ENCODE assay signal across 8 mouse cellular contexts in the genomic region with DNA sequence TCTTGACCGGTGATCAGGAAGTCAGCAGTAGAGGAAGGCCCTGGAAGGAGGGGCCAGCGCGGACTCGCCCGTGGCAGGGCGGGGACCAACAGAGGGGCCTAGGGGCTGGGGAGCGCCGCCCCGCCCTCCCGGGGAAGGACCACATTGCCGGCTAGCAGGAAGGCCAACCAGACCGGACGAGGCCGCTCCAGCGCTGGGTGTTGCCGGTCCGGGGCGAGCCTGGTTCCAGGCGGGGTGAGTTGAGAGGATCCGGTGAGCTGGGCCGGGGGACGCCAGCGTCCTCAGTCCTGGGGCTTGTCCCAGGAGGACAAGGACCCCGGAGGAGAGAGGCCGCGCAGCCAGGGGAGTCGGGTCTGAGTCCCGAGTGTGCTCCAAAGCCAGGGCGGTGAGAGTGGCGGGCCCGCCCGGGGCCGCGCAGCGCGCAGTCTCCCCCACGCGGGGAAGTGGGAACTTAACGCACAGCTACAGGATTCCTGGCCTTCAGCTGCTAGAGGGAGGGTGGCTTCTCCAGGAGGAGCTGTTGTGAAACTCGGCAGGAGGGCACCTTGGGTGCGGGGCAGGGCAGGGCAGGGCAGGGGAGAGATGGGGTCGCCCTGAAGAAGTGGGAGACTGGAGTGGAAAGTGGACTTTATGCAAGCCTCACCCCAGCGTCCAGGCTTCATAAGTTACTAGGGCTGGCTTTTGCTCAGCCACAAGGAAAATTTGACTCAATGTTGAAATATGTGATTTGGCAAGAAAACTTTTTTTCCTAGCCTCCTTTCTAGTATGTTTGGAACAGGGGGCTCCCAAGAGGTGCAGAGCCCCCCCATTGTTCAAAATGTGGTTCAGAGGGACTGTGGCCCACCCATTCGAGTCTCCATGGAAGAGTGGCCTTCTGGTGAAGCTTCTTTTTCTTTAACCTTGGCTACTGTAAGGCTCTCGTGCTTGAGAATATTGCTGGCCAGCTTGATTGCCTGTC. TPM values are rescaled to one million over a fixed set of nuclear protein-coding genes. Genes with fewer than 3 reads are reported as not detected.
DNase-seq lines count a peak whose midpoint lies in the region; ATAC-seq and TF ChIP-seq lines count a peak whose summit lies in the region.

No protein-coding gene starts in this region.

- no peaks in the 10 kb centered on the region for H3K27me3 ChIP-seq in ES-Bruce4 (ENCODE audit: control insufficient read depth, insufficient read depth, low read length, poor library complexity, severe bottlenecking)
- H3K27me3 ChIP-seq in forebrain, embryonic 11.5 days (ENCODE audit: control insufficient read depth, insufficient read depth, low read length), result no peaks in the 10 kb centered on the region
- no peaks in the 10 kb centered on the region for H3K27me3 ChIP-seq in heart, embryonic 16.5 days (ENCODE audit: control insufficient read depth, insufficient read depth, low read length)
- H3K27me3 ChIP-seq in neural tube, embryonic 14.5 days (ENCODE audit: control insufficient read depth, insufficient read depth, low read length), result no peaks in the 10 kb centered on the region
- no peaks in the 10 kb centered on the region for H3K27me3 ChIP-seq in testis, adult 2 months (ENCODE audit: control insufficient read depth, insufficient read depth, low read length)

- H3K27ac ChIP-seq in ES-Bruce4 (ENCODE audit: insufficient read depth, low read length), result no peak overlapping the region
- H3K27ac ChIP-seq in forebrain, embryonic 11.5 days (ENCODE audit: low read depth, low read length), result peak overlapping the region; percentile 62; the same call in 1 of the 2 replicates
- peak overlapping the region; percentile 91 for H3K27ac ChIP-seq in heart, embryonic 16.5 days (ENCODE audit: low read length)
- H3K27ac ChIP-seq in neural tube, embryonic 14.5 days (ENCODE audit: low read depth, low read length), result peak overlapping the region; percentile 69
- peak overlapping the region; percentile 81 for H3K27ac ChIP-seq in testis, adult 2 months (ENCODE audit: control insufficient read depth, insufficient read depth, low read depth, low read length)

- peak overlapping the region; percentile 83 for H3K4me2 ChIP-seq in forebrain, embryonic 11.5 days (ENCODE audit: low read depth, low read length, severe bottlenecking)
- H3K4me2 ChIP-seq in heart, embryonic 16.5 days (ENCODE audit: low read depth, low read length), result peak overlapping the region; percentile 84
- peak overlapping the region; percentile 81 for H3K4me2 ChIP-seq in neural tube, embryonic 14.5 days (ENCODE audit: low read depth, low read length)

- no peak for TF ChIP-seq EP300 in ES-Bruce4 (IDR thresholded peaks at IDR 0.05; ENCODE audit: insufficient read depth, low read depth, low read length)

- peak; percentile 75 for DNase-seq in c-Kit-positive CD71-positive TER-119-positive erythroid progenitor cells, embryonic 14.5 days (ENCODE audit: low spot score)
- DNase-seq in forebrain, embryonic 11.5 days (ENCODE audit: low spot score), result peak; percentile 90
- DNase-seq in kidney, postnatal 14 days, result peak; percentile 95
- DNase-seq in lung, adult 2 months, result peak; percentile 95

- no peaks in the 10 kb centered on the region for H3K36me3 ChIP-seq in ES-Bruce4 (ENCODE audit: control insufficient read depth, insufficient read depth, low read length, poor library complexity, severe bottlenecking)
- H3K36me3 ChIP-seq in forebrain, embryonic 11.5 days (ENCODE audit: control insufficient read depth, insufficient read depth, low read length), result no peaks in the 10 kb centered on the region
- peaks cover 12% of the 10 kb centered on the region; the same call in 1 of the 2 replicates for H3K36me3 ChIP-seq in heart, embryonic 16.5 days (ENCODE audit: control insufficient read depth, insufficient read depth)
- no peaks in the 10 kb centered on the region for H3K36me3 ChIP-seq in neural tube, embryonic 14.5 days (ENCODE audit: control insufficient read depth, insufficient read depth, low read length)
- no peaks in the 10 kb centered on the region for H3K36me3 ChIP-seq in testis, adult 2 months (ENCODE audit: control insufficient read depth, insufficient read depth, low read length)

- no peaks in the 10 kb centered on the region for H3K9me3 ChIP-seq in ES-Bruce4 (replicated peaks; ENCODE audit: control insufficient read depth, insufficient read depth, low read length, poor library complexity, severe bottlenecking)
- no peaks in the 10 kb centered on the region for H3K9me3 ChIP-seq in forebrain, embryonic 11.5 days (ENCODE audit: control insufficient read depth, low read length)
- H3K9me3 ChIP-seq in heart, embryonic 16.5 days (replicated peaks; ENCODE audit: control insufficient read depth, low read length), result no peaks in the 10 kb centered on the region
- H3K9me3 ChIP-seq in neural tube, embryonic 14.5 days (ENCODE audit: control insufficient read depth, low read length), result no peaks in the 10 kb centered on the region

- no peak for TF ChIP-seq CTCF in ES-Bruce4 (IDR thresholded peaks at IDR 0.05; ENCODE audit: low read depth, low read length)
- TF ChIP-seq CTCF in lung, adult 2 months (IDR thresholded peaks at IDR 0.05; ENCODE audit: insufficient read depth, low read length), result 0 out of 2 replicates have a peak, but pooled peaks have one; percentile 5
- TF ChIP-seq CTCF in testis, adult 2 months (IDR thresholded peaks at IDR 0.05; ENCODE audit: control insufficient read depth, insufficient read depth, insufficient replicate concordance, low read depth, low read length), result 0 out of 2 replicates have a peak, but pooled peaks have one; percentile 3

- H3K9ac ChIP-seq in ES-Bruce4 (ENCODE audit: low read depth, poor library complexity, severe bottlenecking), result peak overlapping the region; percentile 75
- H3K9ac ChIP-seq in forebrain, embryonic 11.5 days (ENCODE audit: low read length), result peak overlapping the region; percentile 91
- H3K9ac ChIP-seq in heart, embryonic 16.5 days (ENCODE audit: low read length), result peak overlapping the region; percentile 91
- peak overlapping the region; percentile 65 for H3K9ac ChIP-seq in neural tube, embryonic 14.5 days (replicated peaks; ENCODE audit: low read depth, low read length)

- ATAC-seq in forebrain, embryonic 11.5 days (replicated peaks; ENCODE audit: low FRiP score), result peak; percentile 95
- ATAC-seq in heart, embryonic 16.5 days (replicated peaks; ENCODE audit: extremely low read depth, insufficient read depth, low FRiP score), result peak; percentile 94
- peak; percentile 93 for ATAC-seq in neural tube, embryonic 14.5 days (ENCODE audit: low read depth)

- TF ChIP-seq POLR2A in ES-Bruce4 (IDR thresholded peaks at IDR 0.05; ENCODE audit: insufficient read depth, low read length), result no peak
- peak; percentile 95 for TF ChIP-seq POLR2A in lung, adult 2 months (IDR thresholded peaks at IDR 0.05; ENCODE audit: borderline replicate concordance, extremely low read depth, low read depth, low read length)
- peak; percentile 53 for TF ChIP-seq POLR2A in testis, adult 2 months (IDR thresholded peaks at IDR 0.05; ENCODE audit: control insufficient read depth, low read depth, low read length)

- 3% methylated on average over 44 of the region's 45 CpGs for WGBS in forebrain, embryonic 11.5 days
- WGBS in heart, embryonic 16.5 days, result 2% methylated on average over 45 of the region's 45 CpGs
- under 1% methylated on average over 45 of the region's 45 CpGs for WGBS in lung, adult 2 months
- 1% methylated on average over 45 of the region's 45 CpGs for WGBS in neural tube, embryonic 14.5 days

- peak overlapping the region; percentile 45 for H3K4me3 ChIP-seq in ES-Bruce4 (ENCODE audit: low read depth, low read length)
- peak overlapping the region; percentile 62 for H3K4me3 ChIP-seq in forebrain, embryonic 11.5 days (ENCODE audit: low read depth, low read length)
- H3K4me3 ChIP-seq in heart, embryonic 16.5 days (ENCODE audit: low read length), result peak overlapping the region; percentile 68
- peak overlapping the region; percentile 75 for H3K4me3 ChIP-seq in lung, adult 2 months (replicated peaks; ENCODE audit: extremely low read depth, low read depth, low read length)
- H3K4me3 ChIP-seq in neural tube, embryonic 14.5 days (ENCODE audit: low read depth, low read length), result peak overlapping the region; percentile 53
- H3K4me3 ChIP-seq in testis, adult 2 months (ENCODE audit: control insufficient read depth, low read depth, low read length), result peak overlapping the region; percentile 77

- peaks cover 1% of the 10 kb centered on the region for H3K4me1 ChIP-seq in ES-Bruce4 (ENCODE audit: control insufficient read depth, insufficient read depth, low read length)
- H3K4me1 ChIP-seq in forebrain, embryonic 11.5 days (replicated peaks; ENCODE audit: control insufficient read depth, insufficient read depth, low read length), result peaks cover 5% of the 10 kb centered on the region; the same call in 1 of the 2 replicates
- peaks cover 40% of the 10 kb centered on the region for H3K4me1 ChIP-seq in heart, embryonic 16.5 days (ENCODE audit: control insufficient read depth, insufficient read depth, low read length)
- H3K4me1 ChIP-seq in lung, adult 2 months (ENCODE audit: control insufficient read depth, insufficient read depth, low read length), result peaks cover 37% of the 10 kb centered on the region
- peaks cover 14% of the 10 kb centered on the region; the same call in 1 of the 2 replicates for H3K4me1 ChIP-seq in neural tube, embryonic 14.5 days (ENCODE audit: control insufficient read depth, insufficient read depth, low read length)
- H3K4me1 ChIP-seq in testis, adult 2 months (ENCODE audit: control insufficient read depth, insufficient read depth, low read length), result peaks cover 12% of the 10 kb centered on the region

RNA-seq across cellular contexts. Expression of a gene that starts 6.7 kb away (rescaled TPM):
- polyA plus RNA-seq in ES-Bruce4 (2011; ENCODE audit: insufficient read depth, insufficient read length, low read depth, missing spikeins), result 16.5 and 21.1 TPM in 2 replicates
- 34.6 and 37.2 TPM in 2 replicates for polyA plus RNA-seq in forebrain, embryonic 11.5 days (2014; fragmentation: Nextera tagmentation; extraction: Ambion mirVana)
- polyA plus RNA-seq in heart, embryonic 16.5 days (2015; fragmentation: Nextera tagmentation; extraction: Ambion mirVana), result 57.4 and 61.4 TPM in 2 replicates
- polyA plus RNA-seq in lung, adult 2 months (2012; rRNA removed), result 216 and 218 TPM in 2 replicates
- 22.6 and 29.3 TPM in 2 replicates for polyA plus RNA-seq in neural tube, embryonic 14.5 days (2014; fragmentation: Nextera tagmentation; extraction: Ambion mirVana)
- 13.9 and 16.0 TPM in 2 replicates for polyA plus RNA-seq in testis, adult 2 months (2012; rRNA removed)

RNA-seq across cellular contexts. Expression of a gene that starts 27.4 kb away (rescaled TPM):
- polyA plus RNA-seq in ES-Bruce4 (2011; ENCODE audit: insufficient read depth, insufficient read length, low read depth, missing spikeins), result not detected in 2 replicates
- not detected in 2 replicates for polyA plus RNA-seq in forebrain, embryonic 11.5 days (2014; fragmentation: Nextera tagmentation; extraction: Ambion mirVana)
- polyA plus RNA-seq in heart, embryonic 16.5 days (2015; fragmentation: Nextera tagmentation; extraction: Ambion mirVana), result 0.15 and 0.17 TPM in 2 replicates
- not detected in 2 replicates for polyA plus RNA-seq in lung, adult 2 months (2012; rRNA removed)
- polyA plus RNA-seq in neural tube, embryonic 14.5 days (2014; fragmentation: Nextera tagmentation; extraction: Ambion mirVana), result 0.09 TPM in 1 of 2 replicates, not detected in the other
- polyA plus RNA-seq in testis, adult 2 months (2012; rRNA removed), result 4.6 and 4.7 TPM in 2 replicates

RNA-seq across cellular contexts. Expression of a gene that starts 34.4 kb away (rescaled TPM):
- not detected in 2 replicates for polyA plus RNA-seq in ES-Bruce4 (2011; ENCODE audit: insufficient read depth, insufficient read length, low read depth, missing spikeins)
- not detected in 2 replicates for polyA plus RNA-seq in forebrain, embryonic 11.5 days (2014; fragmentation: Nextera tagmentation; extraction: Ambion mirVana)
- polyA plus RNA-seq in heart, embryonic 16.5 days (2015; fragmentation: Nextera tagmentation; extraction: Ambion mirVana), result not detected in 2 replicates
- polyA plus RNA-seq in lung, adult 2 months (2012; rRNA removed), result 0.09 TPM in 1 of 2 replicates, not detected in the other
- not detected in 2 replicates for polyA plus RNA-seq in neural tube, embryonic 14.5 days (2014; fragmentation: Nextera tagmentation; extraction: Ambion mirVana)
- polyA plus RNA-seq in testis, adult 2 months (2012; rRNA removed), result 2.2 and 2.8 TPM in 2 replicates

RNA-seq across cellular contexts. Expression of a gene that starts 47.6 kb away (rescaled TPM):
- polyA plus RNA-seq in ES-Bruce4 (2011; ENCODE audit: insufficient read depth, insufficient read length, low read depth, missing spikeins), result 29.3 and 33.6 TPM in 2 replicates
- polyA plus RNA-seq in forebrain, embryonic 11.5 days (2014; fragmentation: Nextera tagmentation; extraction: Ambion mirVana), result 58.4 and 59.6 TPM in 2 replicates
- polyA plus RNA-seq in heart, embryonic 16.5 days (2015; fragmentation: Nextera tagmentation; extraction: Ambion mirVana), result 28.3 and 30.0 TPM in 2 replicates
- polyA plus RNA-seq in lung, adult 2 months (2012; rRNA removed), result 1.5 and 3.0 TPM in 2 replicates
- polyA plus RNA-seq in neural tube, embryonic 14.5 days (2014; fragmentation: Nextera tagmentation; extraction: Ambion mirVana), result 49.6 and 54.4 TPM in 2 replicates
- polyA plus RNA-seq in testis, adult 2 months (2012; rRNA removed), result 4.7 and 5.4 TPM in 2 replicates

RNA-seq across cellular contexts. Expression of a gene that starts 53.8 kb away (rescaled TPM):
- polyA plus RNA-seq in ES-Bruce4 (2011; ENCODE audit: insufficient read depth, insufficient read length, low read depth, missing spikeins), result not detected in 2 replicates
- polyA plus RNA-seq in forebrain, embryonic 11.5 days (2014; fragmentation: Nextera tagmentation; extraction: Ambion mirVana), result not detected in 2 replicates
- polyA plus RNA-seq in heart, embryonic 16.5 days (2015; fragmentation: Nextera tagmentation; extraction: Ambion mirVana), result not detected in 2 replicates
- polyA plus RNA-seq in lung, adult 2 months (2012; rRNA removed), result not detected in 2 replicates
- polyA plus RNA-seq in neural tube, embryonic 14.5 days (2014; fragmentation: Nextera tagmentation; extraction: Ambion mirVana), result not detected in 2 replicates
- not detected in 2 replicates for polyA plus RNA-seq in testis, adult 2 months (2012; rRNA removed)
